Mouse (Mus musculus) gastrocnemius, postnatal 4 days (tissue): ENCODE data around the gene Errfi1. TPM values are rescaled to one million over a fixed set of nuclear protein-coding genes. Genes with fewer than 3 reads are reported as not detected.
A peak's percentile ranks its signal among the peaks of the same experiment; 100 is the strongest.

ENCODE experiments used
- DNase-seq, 2 experiments: peaks; one replicate each; pipeline ENCODE4 v3.0.0; 2021 to 2022; ENCODE audit warnings: low spot score in 2 of 2, mixed read lengths in 2 of 2
- long read RNA-seq, 2 experiments: library from polyadenylated mRNA; stranded (forward); transcript quantifications; one replicate each; pipeline ENCODE4 v2.0.0; 2021
- total RNA-seq, 2 experiments: library from RNA; stranded (reverse); gene quantifications; 2 replicates each; pipeline ENCODE4 v1.2.3; 2021

Errfi1 gene
- total RNA-seq: 10 to 100 TPM; 18.8 to 22.8 TPM
- long read RNA-seq, experiment 1, transcript Errfi1-201 (4 exons, 3,043 nt): major isoform, 69 of 85 reads
- long read RNA-seq, experiment 1, partial matches to known transcripts: 4 of 85 reads
- long read RNA-seq, experiment 1, other reads (novel, unspliced or antisense): 12 of 85 reads
- long read RNA-seq, experiment 2, transcript Errfi1-201 (4 exons, 3,043 nt): major isoform, 71 of 88 reads
- long read RNA-seq, experiment 2, partial matches to known transcripts: 6 of 88 reads
- long read RNA-seq, experiment 2, other reads (novel, unspliced or antisense): 10 of 88 reads

GRCm38 (mm10) chr4:150853680-150854461 is at the start of gene Errfi1:
Gene Errfi1 (plus strand): TSS chr4:150853919.
- no peak for DNase-seq

- no peak for DNase-seq
These were observed 49.5 kb upstream of the Errfi1 start for GRCm38 (mm10) chr4:150804204-150804603.

GRCm38 (mm10) chr4:150807727-150808470 is 45.8 kb upstream of the Errfi1 start:
- DNase-seq: no peak

- no peak for DNase-seq
These were observed 45.3 kb upstream of the Errfi1 start for GRCm38 (mm10) chr4:150808471-150808847.

GRCm38 (mm10) chr4:150809323-150809722 is 44.4 kb upstream of the Errfi1 start:
- DNase-seq: no peak

GRCm38 (mm10) chr4:150815144-150815543 is 38.6 kb upstream of the Errfi1 start:
- DNase-seq: no peak

GRCm38 (mm10) chr4:150816414-150816951 is 37.2 kb upstream of the Errfi1 start:
- DNase-seq: no peak

- no peak for DNase-seq
These were observed 34.4 kb upstream of the Errfi1 start for GRCm38 (mm10) chr4:150819126-150819910.

GRCm38 (mm10) chr4:150821381-150821780 is 32.3 kb upstream of the Errfi1 start:
- DNase-seq: no peak

- no peak for DNase-seq
These were observed 31.1 kb upstream of the Errfi1 start for GRCm38 (mm10) chr4:150822624-150823023.

GRCm38 (mm10) chr4:150823614-150824480 is 29.9 kb upstream of the Errfi1 start:
- DNase-seq: no peak

- DNase-seq: no peak
These were observed 28.8 kb upstream of the Errfi1 start for GRCm38 (mm10) chr4:150824877-150825276.

- DNase-seq: no peak
These were observed 28.2 kb upstream of the Errfi1 start for GRCm38 (mm10) chr4:150825531-150825930.

GRCm38 (mm10) chr4:150831321-150831720 is 22.4 kb upstream of the Errfi1 start:
- no peak for DNase-seq

- no peak for DNase-seq
These were observed 21.8 kb upstream of the Errfi1 start for GRCm38 (mm10) chr4:150831941-150832340.

GRCm38 (mm10) chr4:150835163-150835562 is 18.6 kb upstream of the Errfi1 start:
- DNase-seq: no peak

- no peak for DNase-seq
These were observed 17.5 kb upstream of the Errfi1 start for GRCm38 (mm10) chr4:150836258-150836657.

- DNase-seq: no peak
These were observed 16.8 kb upstream of the Errfi1 start for GRCm38 (mm10) chr4:150836961-150837360.

- DNase-seq: peak in 1 of 2 experiments; percentile 47
These were observed 16.3 kb upstream of the Errfi1 start for GRCm38 (mm10) chr4:150837458-150837857.

GRCm38 (mm10) chr4:150842045-150842444 is 11.7 kb upstream of the Errfi1 start:
- no peak for DNase-seq
